Mouse (Mus musculus): ENCODE data around the gene Gsc2. TPM values are rescaled to one million over a fixed set of nuclear protein-coding genes. Genes with fewer than 3 reads are reported as not detected.

Gene Gsc2
- polyA plus RNA-seq, 1 experiment = not detected

DNA sequence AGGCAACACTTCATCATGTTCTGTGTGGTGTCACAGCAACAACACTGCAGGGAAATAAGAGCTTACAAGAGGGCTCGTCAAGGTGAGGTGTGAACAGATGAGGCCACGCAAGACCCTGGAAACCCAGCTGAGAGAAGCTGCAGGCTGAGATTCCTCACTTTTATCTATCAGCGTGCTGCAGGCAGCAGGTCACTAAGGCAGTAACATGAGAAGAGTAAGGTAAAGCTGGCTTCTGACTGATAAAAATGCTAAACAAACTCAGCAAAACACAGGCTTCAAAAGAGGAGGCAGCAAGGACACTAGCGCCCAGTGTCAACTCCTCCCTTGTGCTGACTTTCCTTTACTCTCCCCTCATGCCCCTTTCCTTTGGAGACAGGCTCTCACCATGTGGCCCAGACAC is 41.9 kb downstream of the Gsc2 start:
- no peak for DNase-seq (ENCODE audit: low read depth, low spot score)
- 85% methylated on average over 4 of the region's 4 CpGs for WGBS

DNA sequence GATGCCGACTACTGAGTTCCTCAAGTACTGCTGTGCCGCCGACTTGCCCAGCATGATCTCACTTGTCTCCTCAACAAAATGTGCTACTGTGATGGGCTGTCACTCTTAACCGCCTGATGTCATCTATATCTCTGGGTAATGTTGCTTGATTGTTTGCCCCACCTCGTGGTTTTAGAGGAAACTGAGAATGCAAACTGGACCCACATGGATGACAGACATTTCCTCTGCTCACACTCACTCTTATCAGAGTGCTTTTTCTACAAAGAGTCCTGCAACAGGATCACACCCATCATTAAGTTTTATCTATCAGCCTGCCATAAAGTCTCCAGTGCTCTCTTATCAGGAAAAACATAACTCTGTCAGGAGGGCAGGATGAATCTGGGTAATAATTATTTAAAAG is 43.6 kb downstream of the Gsc2 start:
- DNase-seq (ENCODE audit: low read depth, low spot score) = no peak
- 45% methylated on average over 5 of the region's 5 CpGs for WGBS

DNA sequence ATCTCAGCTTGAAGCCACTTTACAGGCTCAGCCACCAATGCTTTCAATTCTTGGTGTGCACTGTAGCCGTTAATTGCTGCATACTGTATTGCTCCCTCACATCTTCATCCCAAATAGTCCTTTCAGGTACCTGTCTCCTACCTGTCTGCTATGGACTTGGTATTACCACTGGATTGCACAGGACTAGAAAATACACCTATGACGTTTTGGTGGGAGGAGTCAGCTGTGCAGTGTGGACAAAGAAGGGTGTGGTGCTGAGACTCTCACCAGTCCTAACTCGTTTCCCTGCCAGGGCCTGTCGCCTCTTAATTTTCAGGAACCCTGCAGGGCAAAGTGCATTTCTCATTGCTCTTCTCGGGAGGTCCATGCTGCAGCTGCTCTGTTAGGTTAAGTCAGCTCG is 49.1 kb downstream of the Gsc2 start:
- WGBS = 32% methylated on average over 6 of the region's 6 CpGs
- DNase-seq (ENCODE audit: low read depth, low spot score) = peak; percentile 90

DNA sequence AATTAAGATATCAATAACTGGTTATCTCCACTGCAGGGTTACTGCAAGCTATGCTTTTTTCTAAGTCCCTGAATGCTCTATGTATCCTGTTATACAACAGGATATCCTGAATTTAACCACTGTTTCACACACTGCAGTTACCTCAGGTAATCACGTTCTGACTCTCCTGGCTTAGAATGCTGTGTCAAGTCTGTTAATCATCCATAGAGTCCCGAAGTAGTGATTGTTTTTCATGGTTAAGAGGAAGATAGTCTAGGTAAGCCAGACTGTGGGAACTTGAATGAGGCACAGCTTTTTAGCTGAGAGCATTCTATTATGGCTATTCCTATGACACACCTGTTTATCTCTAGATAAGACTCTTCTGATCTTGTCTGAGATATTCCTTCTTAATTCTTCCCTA is 49.6 kb downstream of the Gsc2 start:
- WGBS = 30% methylated on average over 2 of the region's 2 CpGs
- no peak for DNase-seq (ENCODE audit: low read depth, low spot score)

Other genes starting within 250 kb of the Gsc2 start
- 57.1 and 86.6 TPM in 2 replicates for gene Med15, start 182.2 kb downstream of the Gsc2 start, polyA plus RNA-seq (2012; rRNA removed)
- gene Klhl22, start 155.4 kb downstream of the Gsc2 start, polyA plus RNA-seq (2012; rRNA removed) = 38.5 and 51.9 TPM in 2 replicates
- 10.5 and 14.0 TPM in 2 replicates for gene Scarf2, start 117.8 kb downstream of the Gsc2 start, polyA plus RNA-seq (2012; rRNA removed)
- not detected in 2 replicates for gene B830017H08Rik, start 81.9 kb downstream of the Gsc2 start, polyA plus RNA-seq (2012; rRNA removed)
- 8.8 and 11.0 TPM in 2 replicates for gene Car15, start 76.7 kb downstream of the Gsc2 start, polyA plus RNA-seq (2012; rRNA removed)
- 0.48 and 1.5 TPM in 2 replicates for gene Gm20518, start 23.4 kb downstream of the Gsc2 start, polyA plus RNA-seq (2012; rRNA removed)
- 0.05 and 0.10 TPM in 2 replicates for gene Tssk1, start 20.8 kb downstream of the Gsc2 start, polyA plus RNA-seq (2012; rRNA removed)
- gene Dgcr2, start 16.5 kb downstream of the Gsc2 start, polyA plus RNA-seq (2012; rRNA removed) = 82.4 and 104 TPM in 2 replicates
- gene Tssk2, start 16.4 kb downstream of the Gsc2 start, polyA plus RNA-seq (2012; rRNA removed) = not detected in 2 replicates
- gene Ess2, start 3.7 kb downstream of the Gsc2 start, polyA plus RNA-seq (2012; rRNA removed) = 12.1 and 17.4 TPM in 2 replicates
- 191 and 199 TPM in 2 replicates for gene Slc25a1, start 13.2 kb upstream of the Gsc2 start, polyA plus RNA-seq (2012; rRNA removed)
- gene Vpreb2, start 65.4 kb upstream of the Gsc2 start, polyA plus RNA-seq (2012; rRNA removed) = not detected in 2 replicates
- gene Dgcr6, start 137.8 kb upstream of the Gsc2 start, polyA plus RNA-seq (2012; rRNA removed) = 81.1 and 91.8 TPM in 2 replicates
- gene Prodh, start 175.1 kb upstream of the Gsc2 start, polyA plus RNA-seq (2012; rRNA removed) = 116 and 128 TPM in 2 replicates
- gene Rtn4r, start 212.6 kb upstream of the Gsc2 start, polyA plus RNA-seq (2012; rRNA removed) = 7.1 and 8.9 TPM in 2 replicates

Data from large intestine, adult 2 months (tissue).